Mouse (Mus musculus) cortical plate, adult 2 months (tissue): Measurements from ENCODE around the gene Mri1.

Experiments
- CTCF ChIP-seq: fragments of 200-500 bp; IDR thresholded peaks from 2 replicates; pipeline ENCODE4 v1.5.1; 2011; ENCODE audit warnings: mild to moderate bottlenecking, control low read depth, low read length; ENCODE audit not compliant: insufficient read depth; ENCODE audit errors: extremely low read depth
- POLR2A ChIP-seq: fragments of 200-500 bp; IDR thresholded peaks from 2 replicates; pipeline ENCODE4 v1.6.1; 2011; ENCODE audit warnings: mild to moderate bottlenecking, low read length, control low read depth; ENCODE audit not compliant: insufficient read depth; ENCODE audit errors: extremely low read depth

DNA sequence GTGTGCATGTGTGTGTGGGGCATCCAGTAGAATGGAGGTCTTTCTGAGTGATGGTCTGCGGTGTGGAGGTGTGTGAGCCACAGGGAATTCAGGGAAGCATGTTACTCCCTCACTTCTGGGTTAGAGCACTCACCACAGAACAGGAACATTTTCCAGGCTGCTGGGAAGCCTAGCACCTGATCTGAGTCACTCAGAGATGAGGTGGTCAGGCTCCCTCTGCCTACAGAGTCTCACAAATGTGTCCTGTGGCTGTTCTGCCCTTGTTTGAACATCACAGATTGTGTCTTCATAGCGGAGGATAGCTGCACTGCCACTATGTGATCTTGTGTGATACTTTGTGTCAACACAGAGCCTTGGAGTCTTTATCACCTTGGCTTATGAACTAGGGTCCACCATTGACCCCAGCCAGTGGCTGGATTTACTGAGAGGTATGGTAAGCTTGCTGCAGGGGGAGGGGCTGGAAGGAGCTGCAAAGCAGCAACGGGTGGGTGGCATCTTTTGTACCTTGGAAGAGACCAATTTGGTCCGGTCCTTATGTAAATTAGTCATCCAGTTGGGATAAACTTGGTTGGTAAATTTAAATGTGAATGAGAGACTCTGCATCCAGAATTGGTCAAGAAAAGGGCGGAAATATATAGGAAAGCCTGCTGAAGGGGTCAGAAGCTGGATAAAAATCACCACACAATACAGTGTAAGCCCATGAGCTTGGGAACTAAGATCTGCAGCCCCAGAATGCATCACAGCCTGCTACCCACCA lies 40.1 kb upstream of the Mri1 start:
- TF ChIP-seq POLR2A (no peak), CTCF (no peak)
